ENCODE assay signal across 9 mouse cellular contexts in genomic region chr6:144443681-144444080, GRCm38 (mm10).
"Had no signal": no experiment of that assay in that cellular context is flagged by ENCODE, and none has a peak within 500 bp of the region (broad histone marks: within the 10 kb centered on the region; RNA-seq: fewer than 3 reads in every experiment).

No protein-coding gene starts in this region.

- H3K27me3 ChIP-seq: limb, embryonic 15.5 days; midbrain, embryonic 15.5 days had no signal

- H3K9me3 ChIP-seq: limb, embryonic 15.5 days; midbrain, embryonic 10.5 days; midbrain, embryonic 15.5 days had no signal

- H3K27ac ChIP-seq: limb, embryonic 15.5 days; liver, embryonic 14.5 days; midbrain, embryonic 10.5 days; midbrain, embryonic 15.5 days had no signal

- H3K9ac ChIP-seq: limb, embryonic 15.5 days; liver, embryonic 14.5 days; midbrain, embryonic 15.5 days had no signal

- ATAC-seq: midbrain, embryonic 15.5 days had no signal

- H3K4me1 ChIP-seq: limb, embryonic 15.5 days had no signal

- H3K36me3 ChIP-seq: limb, embryonic 15.5 days; midbrain, embryonic 10.5 days; midbrain, embryonic 15.5 days had no signal

- DNase-seq: kidney, adult 18-20 months; kidney, postnatal 14 days; lung, adult 18-20 months; right cerebral cortex, postnatal 14 days; thymus, postnatal 4 days had no signal

- H3K4me2 ChIP-seq: limb, embryonic 15.5 days; midbrain, embryonic 15.5 days had no signal

- H3K4me3 ChIP-seq: limb, embryonic 15.5 days; midbrain, embryonic 10.5 days; midbrain, embryonic 15.5 days had no signal
